Mouse (Mus musculus) cerebellum, adult 2 months (tissue): ENCODE results near the gene Hs3st5. TPM values are rescaled to one million over a fixed set of nuclear protein-coding genes. Genes with fewer than 3 reads are reported as not detected.
"Not testable (repeated sequence)": the region's sequence is repeated elsewhere in the genome, so short reads cannot be mapped to it uniquely, and the experiment has no call there.

Experiments used
- DNase-seq, 2 experiments: peaks; one replicate each; pipeline ENCODE4 v3.0.0; 2021
- H3K27ac ChIP-seq: fragments of 200-500 bp; 2 replicates; pipeline ENCODE4 v1.5.1; 2012; ENCODE audit warnings: low read length, control low read depth, inconsistent platforms; ENCODE audit not compliant: insufficient read depth
- H3K27me3 ChIP-seq: fragments of 200-500 bp; 2 replicates; pipeline ENCODE4 v1.6.1; 2012; ENCODE audit warnings: inconsistent platforms, mild to moderate bottlenecking, low read length, moderate library complexity; ENCODE audit not compliant: control insufficient read depth, insufficient read depth
- H3K4me1 ChIP-seq: fragments of 200-500 bp; 2 replicates; pipeline ENCODE4 v1.6.1; 2011; ENCODE audit warnings: low read length; ENCODE audit not compliant: control insufficient read depth, insufficient read depth
- H3K4me3 ChIP-seq: fragments of 200-500 bp; replicated peaks from 2 replicates; pipeline ENCODE3; 2011; ENCODE audit warnings: mild to moderate bottlenecking, low read depth, low read length, control low read depth; ENCODE audit not compliant: insufficient read depth
- CTCF ChIP-seq: fragments of 200-500 bp; IDR thresholded peaks from 2 replicates; pipeline ENCODE4 v1.5.1; 2011; ENCODE audit warnings: low read depth, mild to moderate bottlenecking, control low read depth, low read length, moderate library complexity, borderline replicate concordance; ENCODE audit not compliant: insufficient read depth
- POLR2A ChIP-seq: fragments of 200-500 bp; IDR thresholded peaks from 2 replicates; pipeline ENCODE4 v1.6.1; 2011; ENCODE audit warnings: low read length, control low read depth, borderline replicate concordance; ENCODE audit not compliant: insufficient read depth
- WGBS: fragments of 180-500 bp; shearing (Covaris S2); methylation state at CpG from one replicate; pipeline ENCODE4 v1.1.7; 2018; 5-methylcytosine and 5-hydroxymethylcytosine counted together
- polyA plus RNA-seq: library from polyadenylated mRNA; depleted of rRNA; stranded (reverse); fragments of >200 nt; gene quantifications from 2 replicates; pipeline ENCODE4 v1.2.3, GENCODE M21; 2012

Gene Hs3st5
- polyA plus RNA-seq, 1 experiment: 8.1 TPM

- WGBS: 43% methylated on average over 4 of the region's 4 CpGs
- peak in 1 of 2 experiments; percentile 33 for DNase-seq
These were observed 27.2 kb downstream of the Hs3st5 start for GRCm38 (mm10) chr10:36533633-36534335.

GRCm38 (mm10) chr10:36546622-36547021, 40.0 kb downstream of the Hs3st5 start:
- WGBS: 32% methylated on average over 2 of the region's 2 CpGs
- no peak overlapping the region for H3K27ac ChIP-seq
- peak in 1 of 2 experiments; percentile 11 for DNase-seq
- H3K4me3 ChIP-seq: no peak overlapping the region
- no peaks in the 10 kb centered on the region for H3K4me1 ChIP-seq
- H3K27me3 ChIP-seq: no peaks in the 10 kb centered on the region
- no peak for TF ChIP-seq CTCF
- no peak for TF ChIP-seq POLR2A

More at GRCm38 (mm10) chr10:36533633-36534335, 27.2 kb downstream of the Hs3st5 start:
- Histone ChIP-seq H3K4me3 (no peak overlapping the region), H3K27me3 (no peaks in the 10 kb centered on the region; the same call in 1 of the 2 replicates), H3K4me1 (peaks cover 5% of the 10 kb centered on the region), H3K27ac (no peak overlapping the region)
- TF ChIP-seq CTCF: no peak
- no peak for TF ChIP-seq POLR2A

GRCm38 (mm10) chr10:36547713-36548112, 41.1 kb downstream of the Hs3st5 start:
- H3K4me3 ChIP-seq, H3K4me1 ChIP-seq, H3K27me3 ChIP-seq, DNase-seq, H3K27ac ChIP-seq: not testable (repeated sequence)
- WGBS: 100% methylated on average over 1 of the region's 1 CpGs

GRCm38 (mm10) chr10:36554057-36554456, 47.4 kb downstream of the Hs3st5 start:
- Histone ChIP-seq H3K27ac (no peak overlapping the region), H3K4me1 (no peaks in the 10 kb centered on the region), H3K27me3 (no peaks in the 10 kb centered on the region), H3K4me3 (no peak overlapping the region)
- 77% methylated on average over 4 of the region's 4 CpGs for WGBS
- DNase-seq: no peak
- TF ChIP-seq POLR2A (no peak), CTCF (no peak)

- no peak overlapping the region for H3K4me3 ChIP-seq
- WGBS: 79% methylated on average over 6 of the region's 6 CpGs
- H3K27ac ChIP-seq: no peak overlapping the region
- H3K4me1 ChIP-seq: no peaks in the 10 kb centered on the region
- TF ChIP-seq CTCF: no peak
- DNase-seq: no peak
- H3K27me3 ChIP-seq: no peaks in the 10 kb centered on the region
These were observed 48.6 kb downstream of the Hs3st5 start for GRCm38 (mm10) chr10:36554941-36555888.

- WGBS: 87% methylated on average over 2 of the region's 2 CpGs
- no peak for DNase-seq
- no peak for TF ChIP-seq POLR2A
- TF ChIP-seq CTCF: no peak
- Histone ChIP-seq H3K4me3 (no peak overlapping the region), H3K27ac (no peak overlapping the region), H3K4me1 (no peaks in the 10 kb centered on the region), H3K27me3 (no peaks in the 10 kb centered on the region)
These were observed 49.5 kb downstream of the Hs3st5 start for GRCm38 (mm10) chr10:36556128-36556527.

- no peaks in the 10 kb centered on the region for H3K27me3 ChIP-seq
- H3K4me1 ChIP-seq: no peaks in the 10 kb centered on the region
- H3K27ac ChIP-seq: no peak overlapping the region
- H3K4me3 ChIP-seq: no peak overlapping the region
- DNase-seq: no peak
- 31% methylated on average over 6 of the region's 6 CpGs for WGBS
- TF ChIP-seq POLR2A (no peak), CTCF (no peak)
These were observed 51.1 kb downstream of the Hs3st5 start for GRCm38 (mm10) chr10:36557673-36558072.

- WGBS: 92% methylated on average over 5 of the region's 5 CpGs
- no peak overlapping the region for H3K4me3 ChIP-seq
- DNase-seq: no peak
- no peaks in the 10 kb centered on the region for H3K4me1 ChIP-seq
- no peaks in the 10 kb centered on the region for H3K27me3 ChIP-seq
- no peak overlapping the region for H3K27ac ChIP-seq
- TF ChIP-seq CTCF (no peak), POLR2A (no peak)
These were observed 52.1 kb downstream of the Hs3st5 start for GRCm38 (mm10) chr10:36558736-36559135.
